Mouse (Mus musculus): ENCODE measurements at regions not wholly inside any gene's neighbourhood (a gene's known extent, or its start where the extent isn't known, plus 50 kb on each side); places are given as distances from the start of the nearest gene placed in this dataset.

DNA sequence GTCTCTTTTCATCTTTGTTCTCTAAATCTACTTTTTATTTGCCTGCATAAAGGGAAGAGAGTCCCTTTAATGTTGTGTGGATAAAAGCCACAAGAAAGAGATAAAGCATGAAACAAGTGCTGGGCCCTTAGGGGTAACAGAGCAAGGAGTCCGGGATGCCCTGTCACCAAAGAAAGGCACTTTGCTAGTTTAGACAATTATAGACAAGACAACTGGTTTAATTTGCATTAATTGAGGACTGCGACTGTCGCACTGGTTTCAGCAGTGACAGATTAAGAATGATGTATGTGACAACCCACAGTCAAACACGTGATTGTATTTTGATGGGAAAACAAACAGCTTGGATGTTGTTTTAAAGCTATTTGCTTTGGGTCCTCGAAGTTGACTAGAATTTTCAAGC is 325.0 kb downstream of the Pmp22 start:
- DNase-seq (ENCODE audit: low read depth) = peak; percentile 52
- TF ChIP-seq CTCF (IDR thresholded peaks at IDR 0.05; ENCODE audit: borderline replicate concordance, extremely low read depth, insufficient read depth, insufficient read length) (no peak), POLR2A (IDR thresholded peaks at IDR 0.05; ENCODE audit: borderline replicate concordance, extremely low read depth, insufficient read depth, insufficient read length, poor library complexity, severe bottlenecking) (no peak)

DNA sequence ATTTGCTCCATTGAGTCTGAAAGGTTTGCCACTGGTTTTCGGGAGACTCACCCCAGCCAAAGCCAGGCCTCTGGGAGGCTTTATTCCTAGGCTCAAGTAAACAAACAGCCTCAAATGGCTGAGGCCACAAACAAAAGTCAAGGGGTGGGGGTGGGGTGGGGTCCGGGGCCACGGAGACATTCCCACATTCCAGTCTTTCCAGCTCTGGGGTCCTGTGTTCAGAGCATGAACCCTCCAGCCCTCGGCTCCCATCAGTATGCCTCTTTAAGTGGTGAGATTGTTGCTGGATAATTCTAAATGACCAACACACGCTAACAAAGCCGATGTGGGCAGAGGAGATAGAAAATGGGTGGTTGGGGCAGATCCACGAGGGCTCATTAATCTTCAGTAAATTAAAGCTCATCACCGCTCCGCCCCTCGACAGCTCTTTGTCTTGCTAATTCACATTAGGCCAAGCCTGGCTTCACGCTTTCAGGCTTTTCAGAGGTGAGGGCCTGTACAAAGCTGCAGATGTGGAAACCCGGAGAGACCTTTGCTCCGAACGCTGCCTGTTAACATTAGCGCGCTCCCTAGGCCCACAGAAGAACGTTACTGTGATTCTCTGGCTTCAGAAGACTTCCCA is 326.2 kb downstream of the Pmp22 start:
- DNase-seq (ENCODE audit: low read depth) = peak; percentile 85
- TF ChIP-seq POLR2A (IDR thresholded peaks at IDR 0.05; ENCODE audit: borderline replicate concordance, extremely low read depth, insufficient read depth, insufficient read length, poor library complexity, severe bottlenecking) (no peak), CTCF (IDR thresholded peaks at IDR 0.05; ENCODE audit: borderline replicate concordance, extremely low read depth, insufficient read depth, insufficient read length) (no peak)

DNA sequence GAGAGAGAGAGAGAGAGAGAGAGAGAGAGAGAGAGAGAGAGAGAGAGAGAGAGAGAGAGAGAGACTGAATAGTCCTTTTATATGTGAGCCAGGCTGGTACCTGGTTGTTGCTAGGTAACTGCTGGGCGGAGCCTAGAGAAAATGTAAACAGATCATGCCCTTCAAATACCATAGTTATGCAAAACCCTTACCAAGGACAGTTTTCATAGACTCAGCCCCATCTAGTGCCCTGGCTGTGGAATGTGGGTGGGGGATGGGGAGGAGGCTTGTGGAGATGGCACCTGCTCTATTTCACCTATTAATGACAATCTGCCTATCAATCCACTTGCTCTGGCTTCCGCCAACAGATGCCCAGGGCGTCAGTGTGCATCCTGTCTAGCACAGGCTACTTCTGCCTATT is 327.6 kb downstream of the Pmp22 start:
- peak; percentile 38 for DNase-seq (ENCODE audit: low read depth)
- TF ChIP-seq POLR2A (IDR thresholded peaks at IDR 0.05; ENCODE audit: borderline replicate concordance, extremely low read depth, insufficient read depth, insufficient read length, poor library complexity, severe bottlenecking) = no peak
- TF ChIP-seq CTCF (IDR thresholded peaks at IDR 0.05; ENCODE audit: borderline replicate concordance, extremely low read depth, insufficient read depth, insufficient read length) = no peak

DNA sequence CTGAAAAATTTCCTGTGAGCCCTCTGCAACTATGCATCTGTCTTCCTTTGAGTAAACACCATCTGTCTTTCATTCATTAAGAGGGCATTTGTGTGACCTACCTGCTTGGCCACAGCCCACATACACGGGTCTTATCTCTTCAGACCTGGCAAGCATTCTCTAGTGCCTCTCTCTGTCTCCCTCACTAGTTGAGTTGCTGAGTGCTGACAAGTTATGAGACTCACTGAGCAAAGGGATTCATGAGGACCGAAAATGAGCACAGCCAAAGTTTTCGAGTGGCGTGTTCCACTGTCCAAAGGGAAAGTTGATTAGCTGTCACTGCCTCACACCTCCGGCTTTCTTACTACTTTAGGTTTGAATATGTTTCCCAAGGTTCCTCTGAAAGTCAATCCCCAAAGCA is 328.5 kb downstream of the Pmp22 start:
- DNase-seq (ENCODE audit: low read depth) = no peak
- TF ChIP-seq CTCF (IDR thresholded peaks at IDR 0.05; ENCODE audit: borderline replicate concordance, extremely low read depth, insufficient read depth, insufficient read length) (no peak), POLR2A (IDR thresholded peaks at IDR 0.05; ENCODE audit: borderline replicate concordance, extremely low read depth, insufficient read depth, insufficient read length, poor library complexity, severe bottlenecking) (no peak)

DNA sequence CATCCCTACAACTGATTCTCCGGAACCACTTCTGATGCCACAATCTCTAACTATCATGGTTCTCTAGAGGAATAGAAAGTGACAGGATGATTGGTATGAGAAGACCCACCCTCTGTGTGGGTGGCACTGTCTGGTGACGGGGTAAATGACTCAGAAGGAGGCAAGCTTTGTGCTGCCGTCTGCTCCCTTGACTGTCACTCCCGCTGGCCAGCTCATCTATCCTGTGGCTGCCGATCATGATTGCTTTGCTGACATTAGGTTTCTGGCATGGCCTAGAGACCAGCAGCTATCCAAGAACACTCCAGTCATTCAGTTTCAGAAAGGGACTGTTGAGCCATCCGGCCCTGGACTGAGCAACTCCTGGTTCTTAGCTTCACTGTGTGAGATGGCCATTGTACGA is 331.4 kb downstream of the Pmp22 start:
- TF ChIP-seq POLR2A (IDR thresholded peaks at IDR 0.05; ENCODE audit: borderline replicate concordance, extremely low read depth, insufficient read depth, insufficient read length, poor library complexity, severe bottlenecking) (no peak), CTCF (IDR thresholded peaks at IDR 0.05; ENCODE audit: borderline replicate concordance, extremely low read depth, insufficient read depth, insufficient read length) (no peak)
- DNase-seq (ENCODE audit: low read depth) = no peak

DNA sequence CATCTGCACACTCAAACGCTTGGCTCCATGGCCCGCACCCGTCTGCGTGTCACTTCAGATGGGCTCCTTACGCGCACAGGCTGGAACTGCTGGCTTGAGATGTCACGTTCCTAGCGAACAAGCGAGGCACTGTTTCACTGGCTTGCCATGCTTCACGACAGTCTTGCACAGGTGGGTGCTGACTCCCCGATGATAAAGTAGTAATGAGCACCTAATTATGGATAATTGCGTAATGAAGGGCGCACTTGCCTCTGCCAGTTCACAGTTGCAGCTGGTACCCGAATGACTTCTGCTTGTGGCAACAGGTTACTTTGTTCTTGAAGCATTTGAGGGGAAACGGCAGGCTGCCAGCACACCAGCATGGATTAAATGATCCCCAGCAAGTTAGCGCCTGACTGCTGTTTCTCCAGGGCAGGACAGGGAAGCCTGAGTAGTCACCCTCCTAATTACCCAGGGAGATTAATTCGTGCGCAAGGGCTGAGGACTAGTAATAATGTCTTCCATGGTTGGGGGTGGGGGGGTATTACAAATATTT is 335.1 kb downstream of the Pmp22 start:
- DNase-seq (ENCODE audit: low read depth) = peak; percentile 83
- TF ChIP-seq CTCF (IDR thresholded peaks at IDR 0.05; ENCODE audit: borderline replicate concordance, extremely low read depth, insufficient read depth, insufficient read length) = no peak
- TF ChIP-seq POLR2A (IDR thresholded peaks at IDR 0.05; ENCODE audit: borderline replicate concordance, extremely low read depth, insufficient read depth, insufficient read length, poor library complexity, severe bottlenecking) = no peak

DNA sequence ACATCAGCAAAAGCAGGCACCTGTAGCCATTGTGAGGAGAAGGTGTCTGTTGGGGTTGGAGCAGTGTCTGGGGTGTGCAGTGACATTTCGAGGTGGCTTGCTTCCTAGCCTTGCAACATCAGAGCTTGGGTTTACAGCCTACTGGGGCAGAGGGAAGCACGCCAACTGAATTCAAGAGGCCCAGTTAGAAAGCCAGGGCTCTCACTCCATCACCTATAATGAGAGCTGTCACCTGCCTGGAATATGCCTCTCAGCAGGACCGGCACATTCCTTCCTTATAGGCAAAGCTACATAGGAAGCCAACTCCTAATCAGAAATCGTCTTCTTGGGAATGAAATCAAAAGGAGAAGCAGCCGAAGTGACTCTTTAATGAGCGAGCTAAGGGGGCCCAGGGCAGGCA is 337.2 kb downstream of the Pmp22 start:
- no peak for TF ChIP-seq CTCF (IDR thresholded peaks at IDR 0.05; ENCODE audit: borderline replicate concordance, extremely low read depth, insufficient read depth, insufficient read length)
- no peak for TF ChIP-seq POLR2A (IDR thresholded peaks at IDR 0.05; ENCODE audit: borderline replicate concordance, extremely low read depth, insufficient read depth, insufficient read length, poor library complexity, severe bottlenecking)

DNA sequence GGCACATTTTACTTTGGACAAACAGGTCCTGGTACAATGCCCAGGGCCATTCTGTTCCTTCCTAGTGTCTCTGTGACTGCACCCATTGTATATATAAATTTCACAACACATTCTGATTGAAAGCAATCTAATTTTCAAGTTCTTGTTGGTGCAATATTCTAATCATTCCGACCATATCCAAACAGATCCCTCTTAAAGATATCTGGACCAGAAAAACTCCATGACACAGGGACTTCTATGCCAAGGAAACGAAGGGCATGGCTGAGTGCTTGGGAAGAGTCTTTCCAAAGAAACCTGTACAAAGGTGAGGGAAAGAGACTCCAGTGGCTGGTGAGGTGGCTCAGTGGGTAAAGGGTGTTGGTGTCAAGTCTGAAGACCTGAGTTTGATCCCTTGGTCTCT is 337.8 kb downstream of the Pmp22 start:
- no peak for TF ChIP-seq CTCF (IDR thresholded peaks at IDR 0.05; ENCODE audit: borderline replicate concordance, extremely low read depth, insufficient read depth, insufficient read length)
- no peak for TF ChIP-seq POLR2A (IDR thresholded peaks at IDR 0.05; ENCODE audit: borderline replicate concordance, extremely low read depth, insufficient read depth, insufficient read length, poor library complexity, severe bottlenecking)
- no peak for DNase-seq (ENCODE audit: low read depth)

More for the DNA sequence above, 337.2 kb downstream of the Pmp22 start:
- no peak for DNase-seq (ENCODE audit: low read depth)

- no peak for DNase-seq (ENCODE audit: low read depth)
- TF ChIP-seq CTCF (IDR thresholded peaks at IDR 0.05; ENCODE audit: borderline replicate concordance, extremely low read depth, insufficient read depth, insufficient read length) = no peak
- no peak for TF ChIP-seq POLR2A (IDR thresholded peaks at IDR 0.05; ENCODE audit: borderline replicate concordance, extremely low read depth, insufficient read depth, insufficient read length, poor library complexity, severe bottlenecking)
Observed at GRCm38 (mm10) chr11:63474831-63475230, 346.0 kb downstream of the Pmp22 start.

GRCm38 (mm10) chr11:63481676-63482310 is 353.0 kb downstream of the Pmp22 start:
- TF ChIP-seq POLR2A (IDR thresholded peaks at IDR 0.05; ENCODE audit: borderline replicate concordance, extremely low read depth, insufficient read depth, insufficient read length, poor library complexity, severe bottlenecking) = no peak
- peak; percentile 20 for DNase-seq (ENCODE audit: low read depth)

- DNase-seq (ENCODE audit: low read depth) = peak; percentile 67
- no peak for TF ChIP-seq POLR2A (IDR thresholded peaks at IDR 0.05; ENCODE audit: borderline replicate concordance, extremely low read depth, insufficient read depth, insufficient read length, poor library complexity, severe bottlenecking)
- TF ChIP-seq CTCF (IDR thresholded peaks at IDR 0.05; ENCODE audit: borderline replicate concordance, extremely low read depth, insufficient read depth, insufficient read length) = no peak
Observed at GRCm38 (mm10) chr11:63482593-63482992, 353.8 kb downstream of the Pmp22 start.

DNA sequence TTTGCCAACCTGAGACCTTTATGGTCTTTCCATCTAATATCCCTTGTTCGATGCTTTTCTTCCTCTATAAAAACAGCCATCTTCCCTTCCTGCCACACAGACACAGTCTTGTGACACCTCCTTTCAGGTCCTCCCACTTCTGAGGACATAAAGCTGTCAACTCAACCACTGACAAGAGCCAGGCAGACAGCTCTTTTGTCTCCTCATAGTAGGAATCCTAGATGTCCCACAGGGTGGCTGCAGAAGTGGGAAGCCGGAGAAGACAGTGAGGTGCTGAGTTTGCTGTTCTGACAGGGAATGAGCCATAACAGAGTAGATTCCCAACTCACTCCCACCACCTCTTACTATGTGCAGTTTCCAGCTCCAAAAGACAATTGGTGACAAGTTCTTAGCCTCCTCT is 358.4 kb downstream of the Pmp22 start:
- DNase-seq (ENCODE audit: low read depth) = no peak
- no peak for TF ChIP-seq CTCF (IDR thresholded peaks at IDR 0.05; ENCODE audit: borderline replicate concordance, extremely low read depth, insufficient read depth, insufficient read length)

Measured in brain, embryonic 14.5 days (tissue).